Mouse (Mus musculus): ENCODE measurements around the gene Peli2. TPM values are rescaled to one million over a fixed set of nuclear protein-coding genes. Genes with fewer than 3 reads are reported as not detected.
"Not testable (repeated sequence)": the region's sequence is repeated elsewhere in the genome, so short reads cannot be mapped to it uniquely, and the experiment has no call there.

The Peli2 gene
- under 1 TPM; 0.32 to 0.65 (median 0.47) TPM for polyA plus RNA-seq (2017; shearing (Covaris generic))

- peak; percentile 14 for ATAC-seq
These were observed at the start of gene Peli2 for GRCm38 (mm10) chr14:48120752-48121528. Peli2 (plus strand) TSS chr14:48120823.

GRCm38 (mm10) chr14:48072104-48072503 lies 48.5 kb upstream of the Peli2 start:
- no peak for ATAC-seq

GRCm38 (mm10) chr14:48073247-48074161 lies 47.1 kb upstream of the Peli2 start:
- ATAC-seq, result no peak

- not testable (repeated sequence) for ATAC-seq
These were observed 41.0 kb upstream of the Peli2 start for GRCm38 (mm10) chr14:48079574-48079973.

- no peak for ATAC-seq
These were observed 36.5 kb upstream of the Peli2 start for GRCm38 (mm10) chr14:48083836-48084812.

DNA sequence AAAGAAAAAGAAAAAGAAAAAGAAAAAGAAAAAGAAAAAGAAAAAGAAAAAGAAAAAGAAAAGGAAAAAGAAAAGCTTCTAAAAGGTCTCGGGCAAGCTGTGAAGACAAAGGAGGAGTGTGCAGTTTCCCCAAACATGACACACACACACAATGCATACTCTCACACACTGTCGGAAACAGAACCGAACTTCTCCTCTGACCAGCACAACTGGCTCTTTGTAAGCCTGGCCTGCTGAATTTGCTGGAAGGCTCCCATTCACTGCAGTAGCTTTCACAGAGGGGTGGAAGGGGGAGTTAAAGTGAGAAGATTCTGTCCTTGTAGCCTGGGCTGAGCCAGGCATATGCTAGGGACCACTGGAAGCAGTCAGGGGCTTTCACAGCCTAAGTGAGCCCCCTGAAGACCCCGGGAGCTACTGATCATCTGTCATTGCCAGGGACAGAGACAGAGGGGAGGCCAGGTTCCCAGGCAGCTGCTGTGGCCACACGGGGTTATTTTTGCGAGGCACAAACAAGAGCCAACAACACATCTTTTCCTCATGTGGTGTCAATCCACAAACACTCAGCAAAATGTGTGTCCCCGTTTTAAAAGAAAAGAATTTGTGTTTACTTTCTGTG lies 33.8 kb upstream of the Peli2 start:
- ATAC-seq, result no peak

DNA sequence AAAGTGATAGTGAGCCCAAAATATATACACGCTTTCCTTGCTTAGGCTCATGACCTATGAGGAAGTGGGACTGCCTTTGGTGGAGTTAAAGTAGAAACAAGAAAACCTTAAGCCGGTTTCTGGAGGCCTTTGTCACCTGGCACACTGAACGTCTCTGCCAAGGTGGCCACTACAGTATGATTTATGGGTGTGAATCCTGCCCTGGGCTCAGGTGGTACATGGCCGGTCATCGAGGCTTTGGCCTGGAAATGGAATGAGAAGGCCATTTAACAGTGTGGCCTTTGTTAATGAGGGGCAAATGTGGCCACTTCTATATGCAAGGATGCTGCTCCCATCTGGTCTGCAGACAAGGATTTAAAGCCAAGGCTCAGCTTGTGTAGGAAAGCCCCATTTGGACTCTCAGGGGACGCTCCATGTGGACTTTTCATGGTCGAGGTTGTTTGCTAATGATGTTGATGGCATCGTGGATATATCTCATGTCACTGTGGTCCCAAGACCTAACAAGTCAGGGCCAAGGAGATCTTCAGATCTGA lies 33.3 kb upstream of the Peli2 start:
- ATAC-seq, result no peak

GRCm38 (mm10) chr14:48090465-48090864 lies 30.2 kb upstream of the Peli2 start:
- no peak for ATAC-seq

GRCm38 (mm10) chr14:48091160-48091559 lies 29.5 kb upstream of the Peli2 start:
- ATAC-seq, result no peak

- ATAC-seq, result no peak
These were observed 22.4 kb upstream of the Peli2 start for GRCm38 (mm10) chr14:48098253-48098652.

- no peak for ATAC-seq
These were observed 21.3 kb upstream of the Peli2 start for GRCm38 (mm10) chr14:48099354-48099753.

DNA sequence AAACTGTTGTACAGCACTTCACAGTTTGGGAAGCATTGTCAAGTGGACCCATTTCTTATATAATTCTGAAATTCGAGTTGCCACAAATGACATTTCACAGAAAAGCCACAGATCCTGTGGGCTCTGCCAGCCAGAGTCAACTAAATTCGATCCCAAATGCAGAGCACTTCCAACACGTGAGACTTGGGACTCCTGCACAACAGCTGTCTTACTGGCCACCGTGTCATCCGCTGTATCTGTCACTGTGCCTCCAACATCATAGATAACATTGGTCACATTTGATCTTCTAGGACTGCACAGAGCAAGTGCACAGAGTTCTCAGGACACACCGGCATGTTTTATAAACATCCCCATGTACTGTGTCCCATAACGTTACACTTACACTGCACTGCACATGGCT lies 14.2 kb upstream of the Peli2 start:
- no peak for ATAC-seq

DNA sequence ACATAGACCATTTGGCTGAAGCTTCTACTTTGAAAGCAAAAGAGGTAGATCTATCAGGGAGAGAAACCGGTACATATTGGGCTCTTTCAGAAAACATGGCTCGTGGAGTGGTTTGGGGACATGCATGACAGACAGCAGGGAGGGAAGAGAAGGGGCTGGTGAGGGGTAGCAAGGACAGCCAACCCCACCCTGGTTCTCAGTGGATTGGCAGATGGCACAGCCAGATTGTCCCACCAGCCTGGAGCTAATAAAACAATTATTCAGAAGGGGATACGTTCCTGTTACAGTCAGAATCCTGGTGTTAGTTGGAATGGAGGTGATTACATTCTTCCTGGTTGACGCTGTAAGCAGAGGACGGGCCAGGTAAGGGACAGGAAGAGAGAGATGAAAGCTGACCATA lies 2.6 kb upstream of the Peli2 start:
- ATAC-seq, result no peak

DNA sequence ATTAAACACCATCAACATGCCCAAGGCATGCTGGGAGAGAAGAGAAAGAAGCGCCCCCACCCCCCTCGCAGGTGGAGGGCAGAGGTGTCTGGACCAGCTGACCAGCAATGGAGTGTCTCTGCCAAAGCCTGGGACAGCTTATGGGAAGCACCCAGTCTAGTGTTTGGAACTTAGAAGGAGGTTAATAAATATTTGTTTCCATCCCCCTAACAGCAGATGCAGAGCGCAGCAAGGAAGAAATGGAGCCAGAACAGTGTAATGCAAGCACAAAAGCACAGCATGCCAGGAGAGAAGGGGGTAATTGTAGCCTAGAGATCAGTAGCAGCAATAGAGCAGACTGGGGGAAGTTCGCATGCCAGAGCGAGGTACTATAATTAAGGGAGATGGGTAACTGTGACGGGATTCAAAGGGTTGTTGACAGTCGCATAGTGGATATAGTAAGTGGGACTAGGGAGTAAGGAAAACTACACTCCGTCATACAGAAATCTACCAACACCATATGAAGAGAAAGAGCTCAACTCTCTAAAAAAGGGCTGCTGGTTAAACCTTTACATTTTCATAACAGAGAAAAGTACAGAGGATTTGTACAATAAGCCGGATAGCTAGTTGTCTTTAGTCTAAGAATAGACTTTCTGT lies 1.5 kb upstream of the Peli2 start:
- no peak for ATAC-seq

DNA sequence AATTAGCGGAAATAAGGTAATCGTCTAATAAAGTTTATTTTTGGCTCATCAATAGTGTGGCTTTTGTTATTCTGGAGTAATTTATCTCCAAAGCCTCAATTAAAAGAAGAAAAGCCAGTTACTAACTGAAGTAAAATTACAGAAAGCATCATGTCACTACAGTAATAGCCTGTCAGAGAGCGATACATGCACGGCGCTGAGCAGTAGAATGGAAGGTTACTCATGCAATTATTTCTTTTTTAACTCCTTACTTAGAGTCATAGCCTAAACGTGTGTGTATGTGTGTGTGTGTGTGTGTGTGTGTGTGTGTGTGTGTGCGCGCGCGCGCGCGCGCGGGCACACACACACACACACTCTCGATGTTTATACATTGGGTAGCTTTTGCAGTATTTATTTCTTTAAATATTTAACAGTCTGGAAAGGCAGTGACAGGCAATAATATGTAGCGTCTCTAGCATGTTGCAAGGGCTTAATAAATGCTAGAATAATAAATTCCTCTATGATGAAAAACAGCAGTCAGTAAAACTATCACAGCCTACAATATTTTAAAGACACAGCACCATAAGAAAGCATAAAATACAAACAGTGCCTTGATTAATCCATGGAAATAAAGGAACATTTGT lies 864 bp upstream of the Peli2 start:
- ATAC-seq, result no peak

DNA sequence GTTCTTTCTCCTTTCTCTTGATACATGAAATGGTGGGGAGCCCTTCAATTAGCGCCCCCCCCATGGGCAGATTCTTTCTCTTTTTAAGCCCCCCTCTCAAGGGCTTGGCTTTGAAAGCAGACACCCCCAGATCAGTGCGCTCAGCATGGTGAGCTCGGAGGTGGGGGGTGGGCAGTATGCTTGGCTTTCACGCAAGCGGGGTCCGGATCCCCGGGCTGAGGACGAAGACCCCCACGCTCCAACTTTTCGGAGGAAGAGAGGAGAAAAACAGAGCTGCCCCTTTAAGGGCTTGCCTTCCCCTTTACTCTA lies 226 bp upstream of the Peli2 start:
- no peak for ATAC-seq

GRCm38 (mm10) chr14:48121529-48122517 lies 1.2 kb downstream of the Peli2 start:
- ATAC-seq, result no peak

GRCm38 (mm10) chr14:48124011-48124410 lies 3.4 kb downstream of the Peli2 start:
- ATAC-seq, result no peak

GRCm38 (mm10) chr14:48124816-48125215 lies 4.2 kb downstream of the Peli2 start:
- no peak for ATAC-seq

DNA sequence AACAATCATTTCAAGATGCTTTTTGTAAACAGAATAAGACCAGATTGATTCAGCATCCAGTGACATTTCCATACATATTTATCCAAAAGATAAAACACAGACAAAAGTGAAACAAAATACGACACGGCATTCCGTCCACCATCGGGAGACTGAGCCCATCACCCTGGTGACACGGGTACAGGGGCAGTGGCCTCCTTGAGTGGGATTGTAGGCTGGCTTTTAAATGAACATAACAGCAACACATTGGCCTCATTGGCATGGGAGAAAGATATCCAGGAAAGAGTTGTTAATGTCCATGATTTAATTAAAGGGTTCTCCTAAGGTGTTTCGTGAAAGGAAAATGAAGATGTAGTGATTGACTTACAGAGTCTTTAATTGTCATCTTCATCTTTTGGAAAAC lies 5.3 kb downstream of the Peli2 start:
- ATAC-seq, result no peak

All from inflammation-experienced regulatory T-cells, adult 6 months (primary cell).